Mouse (Mus musculus) embryonic facial prominence, embryonic 14.5 days (tissue): Measurements from ENCODE around the gene Dusp15. TPM values are rescaled to one million over a fixed set of nuclear protein-coding genes. Genes with fewer than 3 reads are reported as not detected.

Experiments
- ATAC-seq: fragments of 200-750 bp; cut with Nextera tagmentation; 2 replicates; pipeline ENCODE4 v1.8.0; 2017; ENCODE audit warnings: low read depth, moderate number of reproducible peaks, moderate TSS enrichment
- DNase-seq: peaks from one replicate; pipeline ENCODE4 v3.0.0-alpha.2; 2015; ENCODE audit warnings: low spot score
- H3K27ac ChIP-seq: fragments of 300-500 bp; sonication (generic); replicated peaks from 2 replicates; pipeline ENCODE4 v1.5.1; 2014; ENCODE audit warnings: low read depth, mild to moderate bottlenecking, low read length, moderate library complexity
- H3K27me3 ChIP-seq: fragments of 300-500 bp; sonication (generic); replicated peaks from 2 replicates; pipeline ENCODE4 v1.6.1; 2014; ENCODE audit warnings: low read length; ENCODE audit not compliant: control insufficient read depth, insufficient read depth
- H3K36me3 ChIP-seq: fragments of 300-500 bp; sonication (generic); 2 replicates; pipeline ENCODE4 v1.6.1; 2014; ENCODE audit warnings: low read length, mixed read lengths; ENCODE audit not compliant: control insufficient read depth, insufficient read depth
- H3K4me1 ChIP-seq: fragments of 300-500 bp; sonication (generic); 2 replicates; pipeline ENCODE4 v1.6.1; 2014; ENCODE audit warnings: antibody characterized with exemption, low read length; ENCODE audit not compliant: control insufficient read depth, insufficient read depth
- H3K4me2 ChIP-seq: fragments of 300-500 bp; sonication (generic); 2 replicates; pipeline ENCODE4 v1.6.1; 2014; ENCODE audit warnings: low read depth, mild to moderate bottlenecking, low read length, moderate library complexity, mixed read lengths
- H3K4me3 ChIP-seq: fragments of 300-500 bp; sonication (generic); 2 replicates; pipeline ENCODE4 v1.5.1; 2014; ENCODE audit warnings: low read depth, mild to moderate bottlenecking, low read length
- H3K9ac ChIP-seq: fragments of 300-500 bp; sonication (generic); 2 replicates; pipeline ENCODE4 v1.6.1; 2014; ENCODE audit warnings: low read depth, mild to moderate bottlenecking, low read length, moderate library complexity, mixed read lengths
- H3K9me3 ChIP-seq: fragments of 300-500 bp; sonication (generic); 2 replicates; pipeline ENCODE4 v1.6.1; 2016; ENCODE audit warnings: low read length; ENCODE audit not compliant: control insufficient read depth
- WGBS: fragments of 180-500 bp; shearing (Covaris S2); extraction: QIAGEN DNeasy Blood & Tissue Kit; methylation state at CpG from one replicate; pipeline ENCODE4 v1.1.7; 2014; 5-methylcytosine and 5-hydroxymethylcytosine counted together
- polyA plus RNA-seq: library from polyadenylated mRNA; unstranded; fragments of >200 nt; fragmentation: Nextera tagmentation; extraction: Ambion mirVana; gene quantifications from 2 replicates; pipeline ENCODE4 v1.2.1, GENCODE M21; 2014

Dusp15 gene
- polyA plus RNA-seq, 1 experiment from 2014 or later = 1.4 TPM

DNA sequence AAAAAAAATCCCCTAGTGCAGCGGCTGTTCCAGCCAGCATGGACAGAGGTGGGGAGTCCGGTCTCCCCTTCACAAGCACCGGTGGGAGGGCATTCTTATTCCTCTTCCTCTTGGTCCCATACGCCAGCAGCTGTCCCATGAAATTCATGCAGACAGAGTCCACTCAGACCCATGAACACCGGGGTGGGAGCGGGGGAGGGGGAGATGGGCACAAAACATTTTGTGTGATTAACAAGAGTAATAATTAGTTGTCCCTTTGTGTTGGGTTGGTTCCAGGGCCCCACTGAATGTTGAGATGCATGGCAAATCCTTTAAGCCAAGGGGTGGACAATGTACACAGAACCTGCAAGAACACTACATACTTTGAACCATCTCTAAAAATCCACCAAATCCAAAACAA lies 10.4 kb downstream of the Dusp15 start:
- no peaks in the 10 kb centered on the region for H3K9me3 ChIP-seq
- 71% methylated on average over 6 of the region's 6 CpGs for WGBS
- no peak overlapping the region for H3K27ac ChIP-seq
- ATAC-seq (no peak), DNase-seq (no peak)
- no peak overlapping the region for H3K9ac ChIP-seq
- no peak overlapping the region for H3K4me2 ChIP-seq
- H3K27me3 ChIP-seq = peaks cover 63% of the 10 kb centered on the region
- no peak overlapping the region for H3K4me3 ChIP-seq
- no peaks in the 10 kb centered on the region for H3K36me3 ChIP-seq
- no peaks in the 10 kb centered on the region; the same call in 1 of the 2 replicates for H3K4me1 ChIP-seq

DNA sequence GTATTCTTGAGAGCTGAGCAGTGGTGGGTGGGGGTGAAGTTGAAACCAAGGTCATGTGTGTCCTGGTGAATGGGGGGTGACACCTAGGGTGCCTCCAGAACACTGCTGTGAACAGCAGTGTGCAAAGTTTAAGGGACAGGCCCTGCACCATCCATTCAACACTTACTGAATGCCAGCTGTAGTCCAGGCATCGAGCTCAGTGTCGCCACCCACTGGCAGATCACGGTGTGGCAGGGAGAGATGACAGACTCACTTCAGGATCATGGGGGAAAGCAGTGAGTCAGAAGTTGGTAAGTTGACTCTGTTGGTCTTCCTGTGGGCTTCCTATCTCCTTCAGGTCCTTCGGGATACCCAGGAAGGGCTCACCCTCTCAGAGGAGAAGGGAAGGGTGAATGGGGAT lies 11.7 kb downstream of the Dusp15 start:
- Histone ChIP-seq H3K36me3 (no peaks in the 10 kb centered on the region), H3K4me3 (no peak overlapping the region), H3K9ac (no peak overlapping the region), H3K4me1 (no peaks in the 10 kb centered on the region; the same call in 1 of the 2 replicates), H3K27me3 (peaks cover 51% of the 10 kb centered on the region), H3K27ac (no peak overlapping the region), H3K4me2 (no peak overlapping the region), H3K9me3 (no peaks in the 10 kb centered on the region)
- WGBS = 13% methylated on average over 4 of the region's 4 CpGs
- no peak for ATAC-seq
- no peak for DNase-seq

DNA sequence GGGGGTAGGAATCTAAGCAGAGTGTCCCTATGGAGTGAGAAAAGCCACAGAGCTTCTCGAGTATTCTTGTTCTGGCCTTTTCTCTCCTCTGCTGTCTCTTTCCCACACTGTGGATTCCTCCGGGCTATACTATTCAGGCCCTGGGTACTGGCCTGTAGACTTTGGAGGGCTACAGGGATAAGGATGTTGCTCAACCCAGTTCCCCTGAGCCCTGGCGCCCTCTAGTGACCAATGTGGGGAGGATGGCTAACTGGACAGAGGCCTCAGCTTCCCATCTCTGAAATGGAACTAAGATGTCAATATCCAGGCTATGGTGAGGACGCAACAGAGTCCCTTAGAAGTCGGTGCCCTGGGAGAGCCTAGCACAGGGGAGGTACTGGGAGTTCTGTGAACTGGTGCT lies 17.9 kb downstream of the Dusp15 start:
- H3K4me2 ChIP-seq = no peak overlapping the region
- no peak overlapping the region for H3K9ac ChIP-seq
- H3K4me1 ChIP-seq = 0 out of 2 replicates have a peak, but pooled peaks cover 4% of the 10 kb centered on the region
- no peaks in the 10 kb centered on the region for H3K9me3 ChIP-seq
- H3K36me3 ChIP-seq = no peaks in the 10 kb centered on the region
- no peaks in the 10 kb centered on the region for H3K27me3 ChIP-seq
- H3K4me3 ChIP-seq = no peak overlapping the region
- no peak overlapping the region for H3K27ac ChIP-seq
- ATAC-seq (no peak; the same call in 1 of the 2 replicates), DNase-seq (no peak)
- 16% methylated on average over 5 of the region's 5 CpGs for WGBS

DNA sequence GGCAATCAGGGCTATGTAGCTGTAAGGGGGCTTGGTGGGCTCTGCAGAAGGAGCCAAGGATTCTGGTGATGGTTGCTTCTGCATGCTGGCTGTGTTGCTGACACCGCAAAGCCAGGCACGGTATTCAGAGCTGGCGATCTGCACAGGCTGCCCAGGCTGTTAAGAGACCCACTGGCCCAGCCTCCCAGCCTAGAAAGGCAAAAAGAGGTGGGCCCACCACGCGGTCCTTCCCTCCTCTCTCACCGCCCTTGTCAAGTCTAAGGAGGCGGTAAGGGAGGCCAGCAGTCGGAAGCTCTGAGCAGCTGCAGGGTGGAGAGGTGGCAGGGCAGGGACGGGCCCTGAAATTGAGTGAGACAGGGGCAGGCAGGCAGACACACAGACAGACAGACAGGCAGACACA lies 18.4 kb downstream of the Dusp15 start, which contains the start of gene Foxs1:
Gene Foxs1, minus strand, starts transcription at position 161 of the 400 bp plus-strand sequence.
- Histone ChIP-seq H3K36me3 (no peaks in the 10 kb centered on the region), H3K4me2 (no peak within 1 kb of the TSS), H3K4me1 (peaks cover 8% of the 10 kb centered on the region; the same call in 1 of the 2 replicates), H3K27me3 (no peaks in the 10 kb centered on the region), H3K9me3 (no peaks in the 10 kb centered on the region), H3K27ac (no peak within 1 kb of the TSS), H3K9ac (no peak within 1 kb of the TSS), H3K4me3 (no peak within 1 kb of the TSS)
- DNase-seq (no peak), ATAC-seq (no peak)
- WGBS = 29% methylated on average over 9 of the region's 9 CpGs

DNA sequence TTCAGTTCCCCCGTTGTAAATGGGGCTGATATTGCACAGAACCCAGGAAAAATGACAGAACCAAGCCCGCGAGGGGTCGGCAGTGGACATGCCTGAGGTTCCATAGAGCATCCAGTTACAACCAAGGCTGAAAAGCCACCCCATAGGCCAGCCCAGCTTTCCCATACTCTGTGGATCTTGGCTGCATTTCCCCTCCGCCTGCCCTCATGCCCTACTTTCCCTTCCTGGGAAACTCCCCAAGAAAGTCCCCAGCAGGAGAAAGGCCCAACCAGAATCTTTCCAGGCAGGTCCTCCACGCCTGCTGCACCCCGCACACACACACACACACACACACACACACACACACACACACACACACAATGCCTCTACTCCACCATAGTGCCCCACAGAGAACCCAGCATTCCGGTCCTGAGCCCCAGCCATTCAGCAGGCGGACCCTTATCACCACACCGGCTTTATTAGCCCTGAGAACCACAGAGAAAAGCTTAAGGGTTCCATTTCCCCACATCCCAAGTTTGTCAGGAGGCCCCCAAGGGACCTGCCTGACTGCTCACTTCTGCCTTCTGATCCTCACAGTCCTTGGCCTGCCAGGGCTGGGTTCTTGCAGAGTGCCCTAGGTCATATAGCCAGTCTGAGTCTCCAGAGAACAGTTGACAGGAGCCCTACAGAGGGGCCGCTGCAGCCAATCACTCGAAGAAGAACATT lies 19.9 kb downstream of the Dusp15 start:
- no peak overlapping the region for H3K4me3 ChIP-seq
- H3K9ac ChIP-seq = no peak overlapping the region
- DNase-seq (no peak), ATAC-seq (no peak)
- no peaks in the 10 kb centered on the region for H3K36me3 ChIP-seq
- no peaks in the 10 kb centered on the region for H3K27me3 ChIP-seq
- H3K27ac ChIP-seq = no peak overlapping the region
- H3K9me3 ChIP-seq = no peaks in the 10 kb centered on the region
- no peak overlapping the region for H3K4me2 ChIP-seq
- 64% methylated on average over 12 of the region's 12 CpGs for WGBS
- peaks cover 8% of the 10 kb centered on the region; the same call in 1 of the 2 replicates for H3K4me1 ChIP-seq

DNA sequence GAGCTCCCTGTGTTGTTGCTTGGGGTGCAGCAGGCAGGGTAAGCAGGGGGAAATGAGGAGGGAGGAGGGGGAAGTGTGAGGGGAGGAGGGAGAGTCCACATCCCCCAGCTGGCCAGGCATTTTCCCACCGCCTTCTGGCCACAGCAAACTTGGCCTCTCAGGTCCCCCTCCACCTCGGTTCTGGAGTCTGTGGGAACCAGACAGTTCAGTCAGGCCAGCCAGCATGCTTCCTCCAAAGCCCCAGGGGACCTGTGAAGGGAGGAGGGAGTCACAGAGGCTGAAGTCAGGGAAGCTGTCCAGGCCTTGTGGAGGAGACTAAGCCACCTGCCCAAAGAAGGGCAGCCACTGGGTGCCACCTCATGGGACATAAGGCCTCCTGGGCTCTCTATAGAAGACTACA lies 21.2 kb downstream of the Dusp15 start:
- 11% methylated on average over 2 of the region's 2 CpGs for WGBS
- Histone ChIP-seq H3K9ac (no peak overlapping the region), H3K4me1 (peaks cover 13% of the 10 kb centered on the region), H3K4me3 (no peak overlapping the region), H3K9me3 (no peaks in the 10 kb centered on the region), H3K27me3 (no peaks in the 10 kb centered on the region), H3K27ac (no peak overlapping the region), H3K4me2 (no peak overlapping the region), H3K36me3 (no peaks in the 10 kb centered on the region)
- no peak for DNase-seq
- ATAC-seq = no peak

DNA sequence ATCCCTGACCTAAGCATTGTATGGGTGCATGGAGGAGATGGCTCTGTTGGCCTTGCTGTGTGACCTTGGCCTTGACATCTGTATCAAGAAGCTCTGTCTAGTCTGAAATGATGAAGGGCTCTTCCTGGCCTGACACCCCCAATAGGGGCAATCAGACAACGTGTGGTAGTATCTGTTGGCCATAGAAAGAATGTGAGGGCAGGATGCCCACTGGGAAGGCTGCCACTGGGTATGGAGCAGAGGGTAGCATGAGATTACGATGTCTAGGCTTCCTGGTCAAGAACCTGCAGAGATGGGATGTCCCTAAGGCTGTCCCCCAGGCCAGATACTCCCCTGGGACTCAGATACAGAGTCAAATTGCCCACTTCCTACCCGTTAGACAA lies 22.5 kb downstream of the Dusp15 start:
- H3K27ac ChIP-seq = no peak overlapping the region
- no peaks in the 10 kb centered on the region for H3K27me3 ChIP-seq
- DNase-seq (no peak), ATAC-seq (no peak)
- H3K4me2 ChIP-seq = no peak overlapping the region
- peaks cover 16% of the 10 kb centered on the region for H3K4me1 ChIP-seq
- H3K9ac ChIP-seq = no peak overlapping the region
- H3K9me3 ChIP-seq = no peaks in the 10 kb centered on the region
- 56% methylated on average over 3 of the region's 3 CpGs for WGBS
- H3K36me3 ChIP-seq = no peaks in the 10 kb centered on the region
- H3K4me3 ChIP-seq = no peak overlapping the region

DNA sequence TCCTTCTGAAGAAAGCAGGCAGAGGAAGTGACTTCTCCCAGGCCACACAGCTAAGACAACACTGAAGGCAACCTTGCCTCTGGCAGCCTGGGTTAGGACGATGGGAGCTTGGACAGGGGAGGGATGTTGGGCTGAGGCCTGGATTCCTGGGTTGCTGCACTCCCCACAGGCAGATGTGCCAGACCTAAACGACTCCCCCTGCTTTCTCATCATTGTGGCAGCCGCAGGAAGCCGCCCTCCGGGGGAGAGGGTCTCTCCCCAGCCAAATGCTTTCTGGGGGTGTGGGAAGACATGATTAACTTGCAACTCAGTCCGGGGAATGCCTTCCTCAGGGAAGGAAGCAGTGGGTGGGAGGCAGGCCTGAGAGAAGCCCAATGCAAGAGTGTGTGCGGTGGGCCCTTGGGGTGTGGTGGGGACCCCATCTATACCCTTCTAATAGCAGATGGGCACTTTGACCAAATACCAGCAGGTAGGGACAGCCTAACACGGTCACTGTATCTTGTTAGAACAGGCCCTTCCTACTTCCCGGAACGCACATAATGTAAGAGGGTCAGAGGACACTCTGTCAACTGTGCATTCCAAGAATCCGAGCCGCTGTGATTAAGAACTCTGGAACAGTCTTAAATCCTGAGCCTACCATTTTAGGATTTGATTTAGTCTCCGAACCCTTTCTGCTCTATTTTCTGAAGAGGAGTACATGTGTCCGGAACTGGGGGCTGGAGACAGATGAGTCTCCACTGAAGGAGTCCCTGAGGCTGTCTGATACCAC lies 23.1 kb downstream of the Dusp15 start:
- Histone ChIP-seq H3K27ac (no peak overlapping the region), H3K4me2 (no peak overlapping the region), H3K4me3 (no peak overlapping the region), H3K9ac (no peak overlapping the region), H3K36me3 (no peaks in the 10 kb centered on the region), H3K27me3 (no peaks in the 10 kb centered on the region), H3K9me3 (no peaks in the 10 kb centered on the region), H3K4me1 (peaks cover 16% of the 10 kb centered on the region)
- DNase-seq (no peak), ATAC-seq (no peak)
- WGBS = 36% methylated on average over 14 of the region's 14 CpGs
